Mouse (Mus musculus): ENCODE results near the gene Gsap. TPM values are rescaled to one million over a fixed set of nuclear protein-coding genes. Genes with fewer than 3 reads are reported as not detected.
"Not testable (repeated sequence)": the region's sequence is repeated elsewhere in the genome, so short reads cannot be mapped to it uniquely, and the experiment has no call there.

Gsap gene
- polyA plus RNA-seq, 1 experiment, result 4.5 TPM

DNA sequence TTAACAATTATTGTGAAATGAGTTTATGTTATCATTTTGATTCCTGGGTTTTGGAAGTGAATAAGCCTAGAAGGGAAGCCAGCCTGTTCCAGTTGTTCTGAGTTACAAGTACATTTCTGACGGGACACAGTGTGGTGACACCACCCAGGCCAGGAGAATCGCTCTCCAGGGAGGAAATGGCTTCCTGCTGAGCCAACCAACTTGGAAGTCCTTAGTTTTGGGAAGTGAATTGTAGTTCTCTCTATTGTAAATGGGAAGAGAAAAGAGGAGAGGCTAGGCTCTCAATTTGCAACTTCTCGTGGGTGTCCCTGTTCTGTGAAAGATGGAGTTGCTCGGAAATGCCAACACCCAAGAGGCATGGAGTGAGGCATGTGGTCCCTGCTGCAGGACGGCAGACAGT is 83.4 kb downstream of the Gsap start:
- no peak overlapping the region for H3K27ac ChIP-seq (ENCODE audit: control insufficient read depth, insufficient read depth, low read depth, low read length)
- H3K4me1 ChIP-seq (ENCODE audit: control insufficient read depth, insufficient read depth, low read length), result peaks cover 1% of the 10 kb centered on the region; the same call in 1 of the 2 replicates
- H3K36me3 ChIP-seq (ENCODE audit: control insufficient read depth, insufficient read depth, low read length), result no peaks in the 10 kb centered on the region
- TF ChIP-seq POLR2A (IDR thresholded peaks at IDR 0.05; ENCODE audit: control insufficient read depth, low read depth, low read length) (no peak), CTCF (IDR thresholded peaks at IDR 0.05; ENCODE audit: control insufficient read depth, insufficient read depth, insufficient replicate concordance, low read depth, low read length) (no peak)
- H3K4me3 ChIP-seq (ENCODE audit: control insufficient read depth, low read depth, low read length), result no peak overlapping the region
- no peaks in the 10 kb centered on the region for H3K27me3 ChIP-seq (ENCODE audit: control insufficient read depth, insufficient read depth, low read length)

DNA sequence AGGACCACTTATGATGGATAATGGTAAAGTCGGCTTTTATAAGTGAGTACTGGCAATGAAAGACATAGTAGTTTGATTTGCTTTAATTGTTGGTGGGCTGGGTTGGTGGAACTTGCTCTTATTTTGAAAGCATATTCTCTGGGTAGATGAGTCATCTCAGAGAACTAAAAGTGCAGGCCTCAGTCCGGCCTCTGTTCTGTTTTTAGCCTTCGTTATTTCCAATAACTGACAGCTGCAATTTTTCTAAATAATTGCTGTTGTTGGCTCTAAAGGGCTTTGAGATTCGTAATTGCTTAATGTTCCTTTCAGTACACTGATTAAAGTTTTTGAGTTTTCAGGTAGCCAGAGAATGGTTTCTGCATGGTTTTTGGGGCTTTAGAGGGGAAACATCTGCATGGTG is 84.7 kb downstream of the Gsap start:
- no peak overlapping the region for H3K4me3 ChIP-seq (ENCODE audit: control insufficient read depth, low read depth, low read length)
- TF ChIP-seq POLR2A (IDR thresholded peaks at IDR 0.05; ENCODE audit: control insufficient read depth, low read depth, low read length) (no peak), CTCF (IDR thresholded peaks at IDR 0.05; ENCODE audit: control insufficient read depth, insufficient read depth, insufficient replicate concordance, low read depth, low read length) (no peak)
- no peaks in the 10 kb centered on the region for H3K27me3 ChIP-seq (ENCODE audit: control insufficient read depth, insufficient read depth, low read length)
- no peak overlapping the region for H3K27ac ChIP-seq (ENCODE audit: control insufficient read depth, insufficient read depth, low read depth, low read length)
- H3K36me3 ChIP-seq (ENCODE audit: control insufficient read depth, insufficient read depth, low read length), result no peaks in the 10 kb centered on the region
- H3K4me1 ChIP-seq (ENCODE audit: control insufficient read depth, insufficient read depth, low read length), result peaks cover 2% of the 10 kb centered on the region; the same call in 1 of the 2 replicates

DNA sequence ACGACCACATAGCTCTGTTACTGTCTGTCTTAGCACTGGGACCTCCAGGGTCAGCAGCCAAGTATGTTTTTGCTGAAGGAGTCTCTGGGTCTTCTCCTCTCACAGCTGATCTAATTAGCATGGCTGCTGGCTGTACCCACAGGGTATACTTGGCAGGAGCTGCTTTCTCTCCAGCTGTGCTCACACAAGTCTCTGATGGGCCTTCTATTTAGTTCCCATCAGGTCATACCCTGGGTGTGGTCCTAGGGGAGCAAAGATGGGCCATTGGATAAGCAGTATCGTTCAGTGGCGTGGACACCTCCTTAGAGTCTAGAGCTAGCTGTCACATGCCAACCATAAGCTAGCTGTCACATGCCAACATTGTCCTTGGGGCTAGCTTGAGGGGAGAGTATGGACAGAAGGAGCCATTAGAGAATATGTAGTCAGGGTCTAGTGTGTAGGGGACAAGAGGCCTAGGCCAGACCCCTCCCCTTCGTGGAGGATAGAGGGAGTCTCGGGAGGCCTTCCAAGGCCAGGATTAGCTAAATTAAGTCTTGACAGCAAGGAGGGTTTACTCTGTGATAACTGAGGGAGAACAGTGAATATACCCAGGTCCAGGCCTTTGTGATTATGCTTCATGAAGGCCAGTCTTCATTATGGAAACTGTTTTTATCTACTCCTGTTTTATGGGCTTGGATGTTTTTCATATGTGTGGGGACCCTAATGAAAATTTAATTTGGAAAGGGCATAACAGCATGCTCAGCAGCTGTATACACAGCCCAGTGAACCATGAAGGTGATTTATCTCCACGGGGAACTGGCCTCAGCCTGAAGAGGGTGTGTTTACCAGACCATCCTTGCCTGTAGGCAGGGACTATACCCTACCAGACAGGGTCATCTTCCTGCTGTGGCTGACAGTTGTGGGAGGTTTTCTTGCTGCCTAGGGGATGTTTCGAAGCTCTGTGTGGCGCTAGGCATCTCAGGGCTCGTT is 85.6 kb downstream of the Gsap start:
- TF ChIP-seq CTCF (IDR thresholded peaks at IDR 0.05; ENCODE audit: control insufficient read depth, insufficient read depth, insufficient replicate concordance, low read depth, low read length) (no peak), POLR2A (IDR thresholded peaks at IDR 0.05; ENCODE audit: control insufficient read depth, low read depth, low read length) (no peak)

DNA sequence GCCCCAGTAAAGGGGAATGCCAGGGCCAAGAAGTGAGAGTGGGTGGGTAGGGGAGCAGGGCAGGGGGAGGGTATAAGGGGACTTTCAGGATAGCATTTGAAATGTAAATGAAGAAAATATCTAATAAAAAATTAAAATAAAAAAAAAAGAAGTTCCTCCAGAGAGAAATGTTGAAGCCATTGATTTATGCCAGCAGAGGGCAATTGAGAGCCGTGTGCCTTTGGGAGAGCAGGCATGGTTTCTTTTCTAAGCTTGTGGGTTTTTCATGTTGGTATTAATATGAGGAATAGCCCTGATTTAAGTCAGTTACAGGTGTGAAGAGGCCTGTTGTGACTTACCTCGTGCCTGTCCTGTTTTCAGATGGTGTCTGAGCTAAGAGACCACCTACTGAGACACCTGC is 91.6 kb downstream of the Gsap start:
- not testable (repeated sequence) for H3K27ac ChIP-seq (ENCODE audit: control insufficient read depth, insufficient read depth, low read depth, low read length); H3K27me3 ChIP-seq (ENCODE audit: control insufficient read depth, insufficient read depth, low read length); H3K4me3 ChIP-seq (ENCODE audit: control insufficient read depth, low read depth, low read length); H3K4me1 ChIP-seq (ENCODE audit: control insufficient read depth, insufficient read depth, low read length); H3K36me3 ChIP-seq (ENCODE audit: control insufficient read depth, insufficient read depth, low read length)

More for the DNA sequence above, 85.6 kb downstream of the Gsap start:
- Histone ChIP-seq H3K4me3 (ENCODE audit: control insufficient read depth, low read depth, low read length) (no peak overlapping the region), H3K4me1 (ENCODE audit: control insufficient read depth, insufficient read depth, low read length) (peaks cover 2% of the 10 kb centered on the region; the same call in 1 of the 2 replicates), H3K36me3 (ENCODE audit: control insufficient read depth, insufficient read depth, low read length) (no peaks in the 10 kb centered on the region), H3K27me3 (ENCODE audit: control insufficient read depth, insufficient read depth, low read length) (no peaks in the 10 kb centered on the region), H3K27ac (ENCODE audit: control insufficient read depth, insufficient read depth, low read depth, low read length) (no peak overlapping the region)

DNA sequence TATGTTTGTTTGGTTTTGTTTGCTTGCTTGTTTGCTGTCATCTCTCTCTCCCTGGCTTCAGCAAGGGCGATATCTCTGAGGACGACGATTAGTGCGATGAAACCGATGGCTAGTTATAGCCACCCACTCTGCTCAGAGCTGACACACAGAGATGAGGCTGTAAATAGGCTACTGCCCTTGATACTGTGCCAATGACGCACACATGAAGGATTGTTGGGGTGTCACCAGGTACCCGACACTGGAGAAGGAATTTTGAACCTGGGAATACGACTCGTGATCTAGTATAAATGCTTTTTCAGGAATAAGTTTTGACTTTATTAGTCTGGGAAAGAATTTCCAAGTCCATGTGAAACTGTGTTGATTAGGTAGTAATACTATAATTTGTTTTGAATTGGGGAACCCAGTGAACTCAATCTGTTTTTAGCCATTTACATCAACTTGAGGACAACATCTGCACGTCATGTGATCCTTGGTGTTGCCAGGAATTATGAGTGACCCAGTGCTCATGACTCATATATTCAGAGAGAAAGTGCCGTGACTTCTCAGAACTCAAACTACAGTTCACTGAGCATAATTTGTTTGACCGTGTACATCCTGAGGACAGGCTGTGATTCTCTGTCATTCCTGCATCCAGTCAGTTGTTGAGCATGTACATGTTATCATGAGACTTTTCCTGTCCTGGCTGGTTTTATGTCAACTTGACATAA is 97.5 kb downstream of the Gsap start:
- TF ChIP-seq CTCF (IDR thresholded peaks at IDR 0.05; ENCODE audit: control insufficient read depth, insufficient read depth, insufficient replicate concordance, low read depth, low read length) (no peak), POLR2A (IDR thresholded peaks at IDR 0.05; ENCODE audit: control insufficient read depth, low read depth, low read length) (no peak)
- Histone ChIP-seq H3K36me3 (ENCODE audit: control insufficient read depth, insufficient read depth, low read length) (no peaks in the 10 kb centered on the region), H3K4me3 (ENCODE audit: control insufficient read depth, low read depth, low read length) (no peak overlapping the region), H3K27ac (ENCODE audit: control insufficient read depth, insufficient read depth, low read depth, low read length) (no peak overlapping the region), H3K4me1 (ENCODE audit: control insufficient read depth, insufficient read depth, low read length) (no peaks in the 10 kb centered on the region), H3K27me3 (ENCODE audit: control insufficient read depth, insufficient read depth, low read length) (no peaks in the 10 kb centered on the region)

DNA sequence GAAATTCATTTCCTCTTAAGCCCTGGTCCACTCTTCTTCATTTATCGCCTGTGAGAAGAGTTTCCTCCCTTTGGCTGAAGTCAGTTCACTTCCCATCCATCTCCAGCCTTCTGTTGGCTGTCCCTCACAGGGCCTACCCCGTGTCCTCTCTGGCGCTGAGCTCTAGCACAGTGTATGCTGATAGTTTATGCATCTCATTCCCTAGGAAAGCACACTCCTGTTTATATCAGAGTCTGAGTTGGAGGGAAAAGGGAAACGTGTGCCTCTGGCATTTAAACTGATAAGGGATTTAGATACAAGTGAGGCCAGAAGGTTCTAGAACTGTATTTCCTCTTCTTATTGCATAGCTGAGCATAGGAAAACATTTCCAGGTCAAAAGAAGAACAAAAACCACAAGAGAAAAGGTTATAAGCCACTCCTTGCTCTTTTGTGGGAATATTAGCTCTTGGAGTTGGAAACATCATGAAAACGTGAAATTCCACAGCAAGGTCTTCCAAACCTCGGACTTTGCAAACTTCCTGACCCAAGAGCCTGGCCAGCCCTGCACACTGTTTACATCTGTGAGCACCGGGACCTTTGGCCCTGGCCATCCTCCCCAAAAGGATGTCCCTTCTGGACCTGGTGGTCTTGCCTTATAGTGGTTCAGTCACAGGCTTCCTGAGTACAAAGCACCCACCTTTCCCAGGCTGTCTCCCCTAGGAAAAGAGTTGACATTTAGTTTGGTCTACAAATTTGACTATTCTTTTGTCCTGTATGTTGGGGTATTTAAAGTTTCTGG is 102.8 kb downstream of the Gsap start:
- TF ChIP-seq POLR2A (IDR thresholded peaks at IDR 0.05; ENCODE audit: control insufficient read depth, low read depth, low read length) (no peak), CTCF (IDR thresholded peaks at IDR 0.05; ENCODE audit: control insufficient read depth, insufficient read depth, insufficient replicate concordance, low read depth, low read length) (no peak)
- Histone ChIP-seq H3K4me3 (ENCODE audit: control insufficient read depth, low read depth, low read length) (no peak overlapping the region), H3K27me3 (ENCODE audit: control insufficient read depth, insufficient read depth, low read length) (no peaks in the 10 kb centered on the region), H3K36me3 (ENCODE audit: control insufficient read depth, insufficient read depth, low read length) (no peaks in the 10 kb centered on the region), H3K4me1 (ENCODE audit: control insufficient read depth, insufficient read depth, low read length) (no peaks in the 10 kb centered on the region), H3K27ac (ENCODE audit: control insufficient read depth, insufficient read depth, low read depth, low read length) (peak overlapping the region; percentile 40)

DNA sequence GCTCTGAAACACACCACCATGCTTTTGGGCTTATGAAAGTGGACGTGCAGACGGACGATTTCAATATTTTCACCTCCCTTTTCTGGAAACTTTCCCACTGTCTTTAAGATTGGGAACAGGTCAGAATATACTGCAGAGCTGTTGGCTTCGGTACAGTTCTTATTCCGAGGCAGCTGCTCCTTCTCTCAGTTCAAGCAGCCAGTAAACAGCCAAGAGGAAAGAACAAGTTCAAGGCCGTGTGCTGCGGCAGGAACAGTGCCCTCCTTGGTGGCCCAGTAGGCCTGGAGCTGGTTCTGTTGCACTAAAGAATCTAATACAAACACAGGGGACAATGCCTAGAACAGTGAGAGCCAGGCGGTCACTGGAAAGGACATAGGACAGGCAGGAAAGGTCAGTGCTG is 104.5 kb downstream of the Gsap start:
- H3K27me3 ChIP-seq (ENCODE audit: control insufficient read depth, insufficient read depth, low read length), result no peaks in the 10 kb centered on the region
- no peak for TF ChIP-seq CTCF (IDR thresholded peaks at IDR 0.05; ENCODE audit: control insufficient read depth, insufficient read depth, insufficient replicate concordance, low read depth, low read length)
- TF ChIP-seq POLR2A (IDR thresholded peaks at IDR 0.05; ENCODE audit: control insufficient read depth, low read depth, low read length), result no peak
- no peaks in the 10 kb centered on the region for H3K36me3 ChIP-seq (ENCODE audit: control insufficient read depth, insufficient read depth, low read length)
- H3K27ac ChIP-seq (ENCODE audit: control insufficient read depth, insufficient read depth, low read depth, low read length), result no peak overlapping the region; the same call in 1 of the 2 replicates
- H3K4me3 ChIP-seq (ENCODE audit: control insufficient read depth, low read depth, low read length), result no peak overlapping the region
- H3K4me1 ChIP-seq (ENCODE audit: control insufficient read depth, insufficient read depth, low read length), result no peaks in the 10 kb centered on the region

Measured in testis, adult 2 months (tissue).